Mouse (Mus musculus) liver, postnatal 0 days (tissue): Measurements from ENCODE around the gene 2210408I21Rik.

Experiments
- CTCF ChIP-seq: sonication (generic); IDR thresholded peaks from 2 replicates; pipeline ENCODE4 v1.5.1; 2016; ENCODE audit warnings: antibody characterized with exemption, low read depth
- EP300 ChIP-seq: IDR thresholded peaks from 2 replicates; pipeline ENCODE4 v1.6.1; 2016; ENCODE audit warnings: antibody characterized with exemption, low read depth, mild to moderate bottlenecking

- no peak for TF ChIP-seq CTCF
- no peak for TF ChIP-seq EP300
These were observed 413.0 kb downstream of the 2210408I21Rik start for GRCm38 (mm10) chr13:77548386-77548695.
